Mouse (Mus musculus): ENCODE measurements around the gene Zfp664. TPM values are rescaled to one million over a fixed set of nuclear protein-coding genes. Genes with fewer than 3 reads are reported as not detected.
A peak's percentile ranks its signal among the peaks of the same experiment; 100 is the strongest.

Zfp664 gene
- polyA plus RNA-seq (2012; rRNA removed): 63.2 and 64.1 TPM in 2 replicates

GRCm38 (mm10) chr5:124862013-124862866 is at the start of gene Zfp664, which contains the start of gene Ccdc92:
Gene Zfp664 (plus strand): TSS chr5:124862691.
Gene Ccdc92 (minus strand): TSS chr5:124862424.
- H3K4me3 ChIP-seq (ENCODE audit: insufficient read depth, low read length): peak within 1 kb of the TSS; percentile 97
- TF ChIP-seq POLR2A (IDR thresholded peaks at IDR 0.05; ENCODE audit: extremely low read depth, insufficient read depth, low read length): peak; percentile 77; the same call in 1 of the 2 replicates
- TF ChIP-seq CTCF (IDR thresholded peaks at IDR 0.05; ENCODE audit: extremely low read depth, insufficient read depth, low read length): no peak
- peaks cover 12% of the 10 kb centered on the region for H3K4me1 ChIP-seq (ENCODE audit: control insufficient read depth, insufficient read depth, low read length)
- peak within 1 kb of the TSS; percentile 97 for H3K27ac ChIP-seq (ENCODE audit: insufficient read depth, low read length)

- no peak for TF ChIP-seq CTCF (IDR thresholded peaks at IDR 0.05; ENCODE audit: extremely low read depth, insufficient read depth, low read length)
- TF ChIP-seq POLR2A (IDR thresholded peaks at IDR 0.05; ENCODE audit: extremely low read depth, insufficient read depth, low read length): no peak
- Histone ChIP-seq H3K27ac (ENCODE audit: insufficient read depth, low read length) (no peak overlapping the region), H3K4me3 (ENCODE audit: insufficient read depth, low read length) (no peak overlapping the region), H3K4me1 (ENCODE audit: control insufficient read depth, insufficient read depth, low read length) (no peaks in the 10 kb centered on the region)
Measured at GRCm38 (mm10) chr5:124814797-124815196, 47.7 kb upstream of the Zfp664 start.

- no peak for TF ChIP-seq POLR2A (IDR thresholded peaks at IDR 0.05; ENCODE audit: extremely low read depth, insufficient read depth, low read length)
- no peak for TF ChIP-seq CTCF (IDR thresholded peaks at IDR 0.05; ENCODE audit: extremely low read depth, insufficient read depth, low read length)
- no peak overlapping the region for H3K27ac ChIP-seq (ENCODE audit: insufficient read depth, low read length)
- H3K4me1 ChIP-seq (ENCODE audit: control insufficient read depth, insufficient read depth, low read length): no peaks in the 10 kb centered on the region; the same call in 1 of the 2 replicates
- no peak overlapping the region for H3K4me3 ChIP-seq (ENCODE audit: insufficient read depth, low read length)
Measured at GRCm38 (mm10) chr5:124817050-124817449, 45.4 kb upstream of the Zfp664 start.

GRCm38 (mm10) chr5:124822128-124822894 is 40.2 kb upstream of the Zfp664 start:
- Histone ChIP-seq H3K27ac (ENCODE audit: insufficient read depth, low read length) (no peak overlapping the region), H3K4me1 (ENCODE audit: control insufficient read depth, insufficient read depth, low read length) (no peaks in the 10 kb centered on the region; the same call in 1 of the 2 replicates), H3K4me3 (ENCODE audit: insufficient read depth, low read length) (no peak overlapping the region)
- TF ChIP-seq CTCF (IDR thresholded peaks at IDR 0.05; ENCODE audit: extremely low read depth, insufficient read depth, low read length): no peak

- TF ChIP-seq POLR2A (IDR thresholded peaks at IDR 0.05; ENCODE audit: extremely low read depth, insufficient read depth, low read length) (no peak), CTCF (IDR thresholded peaks at IDR 0.05; ENCODE audit: extremely low read depth, insufficient read depth, low read length) (no peak)
- H3K4me3 ChIP-seq (ENCODE audit: insufficient read depth, low read length): no peak overlapping the region
- no peak overlapping the region for H3K27ac ChIP-seq (ENCODE audit: insufficient read depth, low read length)
- no peaks in the 10 kb centered on the region for H3K4me1 ChIP-seq (ENCODE audit: control insufficient read depth, insufficient read depth, low read length)
Measured at GRCm38 (mm10) chr5:124830331-124830730, 32.2 kb upstream of the Zfp664 start.

- TF ChIP-seq CTCF (IDR thresholded peaks at IDR 0.05; ENCODE audit: extremely low read depth, insufficient read depth, low read length) (no peak), POLR2A (IDR thresholded peaks at IDR 0.05; ENCODE audit: extremely low read depth, insufficient read depth, low read length) (no peak)
- Histone ChIP-seq H3K4me1 (ENCODE audit: control insufficient read depth, insufficient read depth, low read length) (no peaks in the 10 kb centered on the region; the same call in 1 of the 2 replicates), H3K4me3 (ENCODE audit: insufficient read depth, low read length) (no peak overlapping the region), H3K27ac (ENCODE audit: insufficient read depth, low read length) (no peak overlapping the region)
Measured at GRCm38 (mm10) chr5:124835218-124835617, 27.3 kb upstream of the Zfp664 start.

GRCm38 (mm10) chr5:124836075-124836474 is 26.4 kb upstream of the Zfp664 start:
- Histone ChIP-seq H3K4me3 (ENCODE audit: insufficient read depth, low read length) (no peak overlapping the region), H3K4me1 (ENCODE audit: control insufficient read depth, insufficient read depth, low read length) (peaks cover 3% of the 10 kb centered on the region), H3K27ac (ENCODE audit: insufficient read depth, low read length) (no peak overlapping the region)
- no peak for TF ChIP-seq POLR2A (IDR thresholded peaks at IDR 0.05; ENCODE audit: extremely low read depth, insufficient read depth, low read length)
- no peak for TF ChIP-seq CTCF (IDR thresholded peaks at IDR 0.05; ENCODE audit: extremely low read depth, insufficient read depth, low read length)

- TF ChIP-seq POLR2A (IDR thresholded peaks at IDR 0.05; ENCODE audit: extremely low read depth, insufficient read depth, low read length): no peak
- no peak for TF ChIP-seq CTCF (IDR thresholded peaks at IDR 0.05; ENCODE audit: extremely low read depth, insufficient read depth, low read length)
- Histone ChIP-seq H3K4me1 (ENCODE audit: control insufficient read depth, insufficient read depth, low read length) (peaks cover 6% of the 10 kb centered on the region), H3K4me3 (ENCODE audit: insufficient read depth, low read length) (no peak overlapping the region), H3K27ac (ENCODE audit: insufficient read depth, low read length) (no peak overlapping the region)
Measured at GRCm38 (mm10) chr5:124836621-124837020, 25.9 kb upstream of the Zfp664 start.

GRCm38 (mm10) chr5:124840202-124840601 is 22.3 kb upstream of the Zfp664 start:
- no peak overlapping the region for H3K27ac ChIP-seq (ENCODE audit: insufficient read depth, low read length)
- H3K4me1 ChIP-seq (ENCODE audit: control insufficient read depth, insufficient read depth, low read length): peaks cover 7% of the 10 kb centered on the region
- TF ChIP-seq CTCF (IDR thresholded peaks at IDR 0.05; ENCODE audit: extremely low read depth, insufficient read depth, low read length) (no peak), POLR2A (IDR thresholded peaks at IDR 0.05; ENCODE audit: extremely low read depth, insufficient read depth, low read length) (no peak)
- no peak overlapping the region for H3K4me3 ChIP-seq (ENCODE audit: insufficient read depth, low read length)
